Mouse (Mus musculus): Measurements from ENCODE around the gene Gm26620. TPM values are rescaled to one million over a fixed set of nuclear protein-coding genes. Genes with fewer than 3 reads are reported as not detected.

Gm26620 gene
- total and polyA plus RNA-seq, 3 experiments = 0.52 to 4.2 (median 1.9) TPM

- TF ChIP-seq CHD2 (IDR thresholded peaks at IDR 0.05; ENCODE audit: low read length) (no peak), E2F4 (IDR thresholded peaks at IDR 0.05; ENCODE audit: insufficient replicate concordance, low read depth, low read length) (no peak), ZC3H11A (IDR thresholded peaks at IDR 0.05; ENCODE audit: low read depth, low read length) (no peak), EP300 (IDR thresholded peaks at IDR 0.05; ENCODE audit: low read length) (peak; percentile 71), ELF1 (IDR thresholded peaks at IDR 0.05; ENCODE audit: low read depth, low read length) (no peak), JUN (IDR thresholded peaks at IDR 0.05; ENCODE audit: insufficient read depth, low read depth, low read length) (no peak), CTCF (conservative IDR thresholded peaks at IDR 0.05 in 1 of 2, IDR thresholded peaks at IDR 0.05 in 1 of 2; ENCODE audit: low read depth in 2 of 2, low read length in 2 of 2) (no peak), KAT2A (IDR thresholded peaks at IDR 0.05; ENCODE audit: insufficient replicate concordance, low read length) (no peak), CHD1 (IDR thresholded peaks at IDR 0.05; ENCODE audit: low read depth, low read length) (no peak), TCF12 (IDR thresholded peaks at IDR 0.05; ENCODE audit: low read depth, low read length) (peak; percentile 64), RAD21 (IDR thresholded peaks at IDR 0.05; ENCODE audit: low read depth, low read length) (no peak), ZMIZ1 (IDR thresholded peaks at IDR 0.05; ENCODE audit: low read depth, low read length) (no peak), POLR2AphosphoS2 (IDR thresholded peaks at IDR 0.05; ENCODE audit: low read depth, low read length) (no peak), ZKSCAN1 (IDR thresholded peaks at IDR 0.05; ENCODE audit: borderline replicate concordance, low read depth, low read length) (no peak), IRF4 (IDR thresholded peaks at IDR 0.05; ENCODE audit: low read depth, low read length) (peak; percentile 60; the same call in 1 of the 2 replicates), PAX5 (IDR thresholded peaks at IDR 0.05; ENCODE audit: low read length) (no peak), TBP (conservative IDR thresholded peaks at IDR 0.05; ENCODE audit: low read depth, low read length) (no peak), ZNF384 (IDR thresholded peaks at IDR 0.05; ENCODE audit: low read depth, low read length) (no peak), MXI1 (IDR thresholded peaks at IDR 0.05; ENCODE audit: low read depth, low read length) (no peak; the same call in 1 of the 2 replicates), BHLHE40 (IDR thresholded peaks at IDR 0.05; ENCODE audit: low read depth, low read length) (no peak), MEF2A (IDR thresholded peaks at IDR 0.05; ENCODE audit: borderline replicate concordance, low read depth, low read length) (peak; percentile 97), GABPA (IDR thresholded peaks at IDR 0.05; ENCODE audit: insufficient replicate concordance, low read depth, low read length) (no peak), USF1 (IDR thresholded peaks at IDR 0.05; ENCODE audit: low read depth, low read length) (no peak), MAZ (IDR thresholded peaks at IDR 0.05; ENCODE audit: low read depth, low read length) (no peak), SIN3A (IDR thresholded peaks at IDR 0.05; ENCODE audit: low read length) (no peak; the same call in 1 of the 2 replicates), ETS1 (conservative IDR thresholded peaks at IDR 0.05; ENCODE audit: low read depth, low read length) (peak; percentile 42), RCOR1 (conservative IDR thresholded peaks at IDR 0.05; ENCODE audit: low read depth, low read length) (no peak), MAX (IDR thresholded peaks at IDR 0.05; ENCODE audit: low read length) (no peak), UBTF (IDR thresholded peaks at IDR 0.05; ENCODE audit: low read depth, low read length) (no peak)
- Histone ChIP-seq H3K4me3 (replicated peaks in 1 of 3; ENCODE audit: low read depth in 2 of 3, low read length in 2 of 3, poor library complexity in 1 of 3) (peak overlapping the region; percentile 51 to 89 (median 52)), H3K9ac (ENCODE audit: insufficient read depth, low read depth) (peak overlapping the region; percentile 46), H3K27me3 (replicated peaks) (no peaks in the 10 kb centered on the region), H3K27ac (ENCODE audit: insufficient read depth, low read depth) (peak overlapping the region; percentile 91), H3K4me1 (ENCODE audit: control insufficient read depth in 1 of 2, insufficient read depth in 2 of 2) (peaks cover 12 to 49% of the 10 kb centered on the region in 2 experiments), H3K9me3 (replicated peaks; ENCODE audit: low read length) (no peaks in the 10 kb centered on the region), H3K36me3 (replicated peaks in 1 of 2; ENCODE audit: control insufficient read depth in 1 of 2, insufficient read depth in 1 of 2, low read length in 1 of 2) (peaks cover 2 to 17% of the 10 kb centered on the region in 2 experiments), H3K4me2 (ENCODE audit: insufficient read depth, low read depth, poor library complexity, severe bottlenecking) (peak overlapping the region; percentile 74), H3K79me2 (replicated peaks; ENCODE audit: control insufficient read depth, extremely low read depth, insufficient read depth, poor library complexity, severe bottlenecking) (peaks cover 76% of the 10 kb centered on the region)
- no peak for DNase-seq (ENCODE audit: extremely low read depth)
- dilution Hi-C loops (cut with MboI; ENCODE audit: extremely low pct_ligation_motif_present, extremely low pct_unique_long_range_greater_than_20kb, low sequenced_read_pairs) = no loop called here
- in situ Hi-C loops (cut with MboI; ENCODE audit: low pct_ligation_motif_present, low pct_unique_long_range_greater_than_20kb, low sequenced_read_pairs) = no loop called here
Measured at GRCm38 (mm10) chr1:170865406-170865805, 19.5 kb upstream of the Gm26620 start.

Data from CH12.LX (cell line).